25 mouse cellular contexts compared by ENCODE assay signal in genomic region chr3:145640170-145640569, GRCm38 (mm10). TPM values are rescaled to one million over a fixed set of nuclear protein-coding genes. Genes with fewer than 3 reads are reported as not detected.
DNase-seq lines count a peak whose midpoint lies in the region; ATAC-seq and TF ChIP-seq lines count a peak whose summit lies in the region.
"Had no signal": no experiment of that assay in that cellular context is flagged by ENCODE, and none has a peak within 500 bp of the region (broad histone marks: within the 10 kb centered on the region; RNA-seq: fewer than 3 reads in every experiment).

No protein-coding gene starts in this region.

- H3K27ac ChIP-seq in midbrain, embryonic 11.5 days (ENCODE audit: low read depth, low read length): no peak overlapping the region
- no peak overlapping the region for H3K27ac ChIP-seq in midbrain, postnatal 0 days (ENCODE audit: low read depth, low read length)
- no peak overlapping the region for H3K27ac ChIP-seq in forebrain, embryonic 15.5 days (replicated peaks)
- peak overlapping the region; percentile 55; the same call in 1 of the 2 replicates for H3K27ac ChIP-seq in midbrain, embryonic 14.5 days (replicated peaks; ENCODE audit: low read depth, low read length)
- H3K27ac ChIP-seq: heart, embryonic 15.5 days; kidney, postnatal 0 days; limb, embryonic 10.5 days; liver, embryonic 15.5 days; macrophage; stomach, embryonic 15.5 days had no signal

- H3K9ac ChIP-seq in midbrain, embryonic 11.5 days (ENCODE audit: low read length): no peak overlapping the region
- no peak overlapping the region for H3K9ac ChIP-seq in midbrain, postnatal 0 days (replicated peaks; ENCODE audit: low read length, poor library complexity, severe bottlenecking)
- no peak overlapping the region for H3K9ac ChIP-seq in forebrain, embryonic 15.5 days (replicated peaks)
- H3K9ac ChIP-seq in midbrain, embryonic 14.5 days (replicated peaks; ENCODE audit: low read length): no peak overlapping the region
- H3K9ac ChIP-seq: heart, embryonic 15.5 days; liver, embryonic 15.5 days; stomach, embryonic 15.5 days had no signal

- ATAC-seq in frontal cortex, adult (ENCODE audit: low TSS enrichment): peak; percentile 49
- peak; percentile 58; the same call in 1 of the 2 replicates for ATAC-seq in midbrain, embryonic 11.5 days (ENCODE audit: low FRiP score)
- ATAC-seq in midbrain, postnatal 0 days (ENCODE audit: low FRiP score): no peak
- ATAC-seq in forebrain, embryonic 15.5 days (replicated peaks): peak; percentile 93
- ATAC-seq in midbrain, embryonic 14.5 days (ENCODE audit: low FRiP score, low TSS enrichment): peak; percentile 70
- ATAC-seq: CD4-positive, CD25-positive, alpha-beta regulatory T cell, adult 4 months had no signal

- H3K4me1 ChIP-seq in midbrain, embryonic 11.5 days (ENCODE audit: control insufficient read depth, insufficient read depth, low read length): peaks cover 2% of the 10 kb centered on the region; the same call in 1 of the 2 replicates
- H3K4me1 ChIP-seq in midbrain, postnatal 0 days (ENCODE audit: insufficient read depth, low read length): no peaks in the 10 kb centered on the region
- H3K4me1 ChIP-seq in forebrain, embryonic 15.5 days: peaks cover 14% of the 10 kb centered on the region
- peaks cover 10% of the 10 kb centered on the region; the same call in 1 of the 2 replicates for H3K4me1 ChIP-seq in midbrain, embryonic 14.5 days (ENCODE audit: control insufficient read depth, insufficient read depth, low read length)
- H3K4me1 ChIP-seq: liver, embryonic 15.5 days; stomach, embryonic 15.5 days had no signal

- H3K4me2 ChIP-seq in midbrain, embryonic 11.5 days: no peak overlapping the region
- no peak overlapping the region for H3K4me2 ChIP-seq in midbrain, postnatal 0 days (ENCODE audit: low read depth, low read length, poor library complexity, severe bottlenecking)
- no peak overlapping the region for H3K4me2 ChIP-seq in forebrain, embryonic 15.5 days (replicated peaks)
- H3K4me2 ChIP-seq in midbrain, embryonic 14.5 days (ENCODE audit: low read length): no peak overlapping the region
- H3K4me2 ChIP-seq: heart, embryonic 15.5 days; liver, embryonic 15.5 days; stomach, embryonic 15.5 days had no signal

- no peaks in the 10 kb centered on the region for H3K9me3 ChIP-seq in midbrain, embryonic 11.5 days (ENCODE audit: control insufficient read depth, low read length)
- no peaks in the 10 kb centered on the region for H3K9me3 ChIP-seq in midbrain, postnatal 0 days (ENCODE audit: low read length)
- no peaks in the 10 kb centered on the region for H3K9me3 ChIP-seq in forebrain, embryonic 15.5 days
- no peaks in the 10 kb centered on the region for H3K9me3 ChIP-seq in midbrain, embryonic 14.5 days (ENCODE audit: control insufficient read depth, low read length)
- H3K9me3 ChIP-seq: heart, embryonic 15.5 days; limb, embryonic 10.5 days; liver, embryonic 15.5 days; stomach, embryonic 15.5 days had no signal

- no peaks in the 10 kb centered on the region for H3K36me3 ChIP-seq in midbrain, embryonic 11.5 days (ENCODE audit: control insufficient read depth, insufficient read depth, low read length)
- H3K36me3 ChIP-seq in midbrain, postnatal 0 days (ENCODE audit: insufficient read depth, low read length): no peaks in the 10 kb centered on the region
- H3K36me3 ChIP-seq in forebrain, embryonic 15.5 days: no peaks in the 10 kb centered on the region
- H3K36me3 ChIP-seq in midbrain, embryonic 14.5 days (ENCODE audit: control insufficient read depth, insufficient read depth, low read length): no peaks in the 10 kb centered on the region
- H3K36me3 ChIP-seq: heart, embryonic 15.5 days; limb, embryonic 10.5 days; liver, embryonic 15.5 days; stomach, embryonic 15.5 days had no signal

- DNase-seq in frontal cortex, postnatal 25 days (ENCODE audit: low spot score in 2 of 2): no peak
- no peak for DNase-seq in midbrain, embryonic 11.5 days (ENCODE audit: low spot score, missing footprints)
- no peak for DNase-seq in midbrain, postnatal 0 days (ENCODE audit: low spot score)
- DNase-seq in midbrain, embryonic 14.5 days: peak; percentile 32
- no peak for DNase-seq in MN1 (ENCODE audit: low spot score)
- DNase-seq in lung, postnatal 10 days: no peak
- DNase-seq: adrenal gland, postnatal 25 days; cerebellum, adult 9-10 months; gastrocnemius, postnatal 25 days; heart, postnatal 36 days; kidney, adult 2 months; liver; right cerebral cortex, adult 18-20 months; right cerebral cortex, postnatal 4 days; thymus, adult 18-20 months; thymus, postnatal 36 days had no signal

- TF ChIP-seq CTCF in midbrain, postnatal 0 days (IDR thresholded peaks at IDR 0.05): no peak

- no peak overlapping the region for H3K4me3 ChIP-seq in midbrain, embryonic 11.5 days (ENCODE audit: low read depth, low read length)
- H3K4me3 ChIP-seq in midbrain, postnatal 0 days (ENCODE audit: low read depth, low read length): no peak overlapping the region
- no peak overlapping the region for H3K4me3 ChIP-seq in forebrain, embryonic 15.5 days
- H3K4me3 ChIP-seq in midbrain, embryonic 14.5 days (replicated peaks; ENCODE audit: low read depth, low read length): no peak overlapping the region
- H3K4me3 ChIP-seq: heart, embryonic 15.5 days; limb, embryonic 10.5 days; liver, embryonic 15.5 days; stomach, embryonic 15.5 days had no signal

- H3K27me3 ChIP-seq in midbrain, embryonic 11.5 days (ENCODE audit: control insufficient read depth, insufficient read depth, low read length): no peaks in the 10 kb centered on the region
- H3K27me3 ChIP-seq in midbrain, postnatal 0 days (ENCODE audit: insufficient read depth, low read length): no peaks in the 10 kb centered on the region
- no peaks in the 10 kb centered on the region; the same call in 1 of the 2 replicates for H3K27me3 ChIP-seq in forebrain, embryonic 15.5 days
- H3K27me3 ChIP-seq in midbrain, embryonic 14.5 days (ENCODE audit: control insufficient read depth, insufficient read depth, low read length): no peaks in the 10 kb centered on the region
- H3K27me3 ChIP-seq: heart, embryonic 15.5 days; liver, embryonic 15.5 days; stomach, embryonic 15.5 days had no signal

- WGBS in midbrain, embryonic 11.5 days: 84% methylated on average over 4 of the region's 4 CpGs
- 56% methylated on average over 4 of the region's 4 CpGs for WGBS in midbrain, postnatal 0 days
- 35% methylated on average over 4 of the region's 4 CpGs for WGBS in forebrain, embryonic 15.5 days
- WGBS in midbrain, embryonic 14.5 days: 49% methylated on average over 4 of the region's 4 CpGs

RNA-seq across cellular contexts. Expression of gene Ccn1, which starts 9.6 kb away (rescaled TPM):
- polyA plus RNA-seq in midbrain, embryonic 11.5 days (2014; fragmentation: Nextera tagmentation; extraction: Ambion mirVana): 14.1 and 15.7 TPM in 2 replicates
- total RNA-seq in midbrain, postnatal 0 days (2014; rRNA removed): 3.8 and 4.9 TPM in 2 replicates
- polyA plus RNA-seq in midbrain, postnatal 0 days (2015; fragmentation: Nextera tagmentation; extraction: Ambion mirVana): 5.3 and 5.6 TPM in 2 replicates
- polyA plus RNA-seq in forebrain, embryonic 15.5 days (2015; fragmentation: Nextera tagmentation; extraction: Ambion mirVana): 27.2 and 30.1 TPM in 2 replicates
- 3.9 and 5.6 TPM in 2 replicates for polyA plus RNA-seq in midbrain, embryonic 14.5 days (2014; fragmentation: Nextera tagmentation; extraction: Ambion mirVana)
- polyA plus RNA-seq: CD4-positive, CD25-positive, alpha-beta regulatory T cell, adult 4 months had no signal
